Mouse (Mus musculus) hindbrain, postnatal 0 days (tissue): ENCODE data around the gene Eppin. TPM values are rescaled to one million over a fixed set of nuclear protein-coding genes. Genes with fewer than 3 reads are reported as not detected.

Experiments used
- ATAC-seq: fragments of 200-750 bp; cut with Nextera tagmentation; 2 replicates; pipeline ENCODE4 v1.8.0; 2017; ENCODE audit warnings: mild to moderate bottlenecking, moderate TSS enrichment, moderate library complexity
- DNase-seq: peaks from one replicate; pipeline ENCODE4 v3.0.0-alpha.2; 2015; ENCODE audit warnings: low spot score
- H3K27ac ChIP-seq: fragments of 300-500 bp; sonication (generic); 2 replicates; pipeline ENCODE4 v1.5.1; 2014; ENCODE audit warnings: mild to moderate bottlenecking
- H3K27me3 ChIP-seq: fragments of 300-500 bp; sonication (generic); 2 replicates; pipeline ENCODE4 v1.6.1; 2014; ENCODE audit warnings: low read length, mixed read lengths; ENCODE audit not compliant: insufficient read depth
- H3K36me3 ChIP-seq: fragments of 300-500 bp; sonication (generic); 2 replicates; pipeline ENCODE4 v1.6.1; 2014; ENCODE audit warnings: low read length, mixed read lengths; ENCODE audit not compliant: insufficient read depth
- H3K4me1 ChIP-seq: fragments of 300-500 bp; sonication (generic); 2 replicates; pipeline ENCODE4 v1.6.1; 2014; ENCODE audit warnings: antibody characterized with exemption, low read length, mixed read lengths; ENCODE audit not compliant: insufficient read depth
- H3K4me2 ChIP-seq: fragments of 300-500 bp; sonication (generic); 2 replicates; pipeline ENCODE4 v1.6.1; 2014; ENCODE audit warnings: low read depth, mild to moderate bottlenecking, low read length, moderate library complexity, mixed read lengths
- H3K4me3 ChIP-seq: fragments of 300-500 bp; sonication (generic); 2 replicates; pipeline ENCODE4 v1.5.1; 2014; ENCODE audit warnings: low read length
- H3K9ac ChIP-seq: fragments of 300-500 bp; sonication (generic); replicated peaks from 2 replicates; pipeline ENCODE4 v1.6.1; 2014; ENCODE audit warnings: mild to moderate bottlenecking, low read length, moderate library complexity, mixed read lengths
- H3K9me3 ChIP-seq: fragments of 300-500 bp; sonication (generic); 2 replicates; pipeline ENCODE4 v1.6.1; 2016; ENCODE audit warnings: low read length, mixed read lengths
- CTCF ChIP-seq: IDR thresholded peaks from 2 replicates; pipeline ENCODE4 v1.5.1; 2016; ENCODE audit warnings: antibody characterized with exemption, control low read depth, low read depth
- WGBS: fragments of 180-500 bp; shearing (Covaris S2); extraction: QIAGEN DNeasy Blood & Tissue Kit; methylation state at CpG from one replicate; pipeline ENCODE4 v1.1.7; 2014; 5-methylcytosine and 5-hydroxymethylcytosine counted together
- polyA plus RNA-seq: library from polyadenylated mRNA; unstranded; fragments of >200 nt; fragmentation: Nextera tagmentation; extraction: Ambion mirVana; gene quantifications from 2 replicates; pipeline ENCODE4 v1.2.1, GENCODE M21; 2015
- total RNA-seq: library from RNA; depleted of rRNA; stranded (reverse); fragments of >200 nt; gene quantifications from 2 replicates; pipeline ENCODE4 v1.2.3, GENCODE M21; 2014; rRNA removed

The Eppin gene
- total RNA-seq = not detected in 2 replicates
- not detected in 2 replicates for polyA plus RNA-seq

- no peaks in the 10 kb centered on the region for H3K4me1 ChIP-seq
- no peak within 1 kb of the TSS for H3K4me3 ChIP-seq
- no peak within 1 kb of the TSS for H3K4me2 ChIP-seq
- no peaks in the 10 kb centered on the region for H3K27me3 ChIP-seq
- H3K27ac ChIP-seq = no peak within 1 kb of the TSS
- DNase-seq (no peak), ATAC-seq (no peak)
- 78% methylated on average over 4 of the region's 4 CpGs for WGBS
- H3K9ac ChIP-seq = no peak within 1 kb of the TSS
- H3K9me3 ChIP-seq = no peaks in the 10 kb centered on the region
- no peak for TF ChIP-seq CTCF
- H3K36me3 ChIP-seq = no peaks in the 10 kb centered on the region
These were observed at the start of gene Eppin for GRCm38 (mm10) chr2:164593494-164593893. Eppin (minus strand) TSS chr2:164593594.

- no peaks in the 10 kb centered on the region for H3K4me1 ChIP-seq
- no peaks in the 10 kb centered on the region for H3K9me3 ChIP-seq
- no peak overlapping the region for H3K9ac ChIP-seq
- WGBS = 58% methylated on average over 13 of the region's 13 CpGs
- no peak for ATAC-seq
- no peak overlapping the region for H3K4me2 ChIP-seq
- H3K27ac ChIP-seq = no peak overlapping the region
- TF ChIP-seq CTCF = no peak
- H3K36me3 ChIP-seq = no peaks in the 10 kb centered on the region
- H3K4me3 ChIP-seq = no peak overlapping the region
- no peak for DNase-seq
- no peaks in the 10 kb centered on the region for H3K27me3 ChIP-seq
These were observed 48.7 kb upstream of the Eppin start for GRCm38 (mm10) chr2:164641881-164642673.

DNA sequence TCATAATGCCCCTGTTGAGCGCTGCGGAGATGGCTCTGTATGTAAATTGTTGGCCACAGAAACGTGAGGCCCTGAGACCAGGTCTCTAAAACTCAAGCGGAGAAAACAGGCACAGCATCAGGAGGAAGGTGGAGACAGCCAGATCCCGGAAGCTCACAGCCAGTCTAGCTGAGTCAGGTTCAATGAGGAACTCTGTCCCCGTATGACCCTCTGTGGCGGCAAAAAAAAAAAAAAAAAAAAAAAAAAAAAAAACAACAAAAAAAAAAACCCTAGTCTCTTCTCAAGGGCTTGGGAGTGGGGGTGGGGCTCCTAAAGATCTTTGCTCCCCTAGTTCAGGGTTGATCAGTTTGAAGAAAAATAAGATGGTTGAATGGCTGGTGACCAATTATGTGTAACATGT is 47.7 kb upstream of the Eppin start:
- no peak for DNase-seq
- Histone ChIP-seq H3K4me1 (no peaks in the 10 kb centered on the region), H3K9me3 (no peaks in the 10 kb centered on the region), H3K9ac (no peak overlapping the region), H3K36me3 (no peaks in the 10 kb centered on the region), H3K4me2 (no peak overlapping the region), H3K4me3 (no peak overlapping the region), H3K27me3 (no peaks in the 10 kb centered on the region), H3K27ac (no peak overlapping the region)
- no peak for ATAC-seq
- TF ChIP-seq CTCF = no peak
- 68% methylated on average over 7 of the region's 7 CpGs for WGBS

GRCm38 (mm10) chr2:164638696-164639095 is 45.3 kb upstream of the Eppin start, which contains the start of gene Wfdc16:
Wfdc16 (minus strand) TSS chr2:164638796.
- whole genome bisulfite sequencing = 89% methylated on average over 3 of the region's 3 CpGs
- Histone ChIP-seq H3K27me3 (no peaks in the 10 kb centered on the region), H3K4me2 (no peak within 1 kb of the TSS), H3K9ac (no peak within 1 kb of the TSS), H3K9me3 (no peaks in the 10 kb centered on the region), H3K27ac (no peak within 1 kb of the TSS), H3K36me3 (no peaks in the 10 kb centered on the region), H3K4me3 (no peak within 1 kb of the TSS), H3K4me1 (no peaks in the 10 kb centered on the region)
- no peak for TF ChIP-seq CTCF
- no peak for DNase-seq
- ATAC-seq = no peak

DNA sequence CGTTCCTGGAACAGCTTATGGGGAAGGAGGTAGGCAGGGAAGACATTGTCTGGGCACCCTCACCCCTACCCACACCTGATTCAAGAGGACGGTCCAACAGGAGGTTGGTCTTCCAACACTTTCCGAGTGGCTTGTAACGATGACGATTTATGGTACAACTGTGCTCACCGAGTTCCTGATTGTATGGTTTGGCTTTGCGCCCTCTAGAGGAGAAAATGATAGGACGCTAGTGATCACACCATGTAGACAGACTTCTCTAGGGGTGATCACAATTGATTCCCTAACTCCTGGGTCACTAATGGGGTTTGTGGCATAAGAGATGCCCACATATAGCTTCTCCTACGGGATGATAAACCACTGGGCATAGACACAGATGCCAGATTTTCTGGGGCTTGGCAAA is 41.9 kb upstream of the Eppin start:
- Histone ChIP-seq H3K4me2 (no peak overlapping the region), H3K27ac (no peak overlapping the region), H3K4me1 (no peaks in the 10 kb centered on the region), H3K9me3 (no peaks in the 10 kb centered on the region), H3K9ac (no peak overlapping the region), H3K4me3 (no peak overlapping the region), H3K27me3 (no peaks in the 10 kb centered on the region), H3K36me3 (no peaks in the 10 kb centered on the region)
- peak; percentile 28 for TF ChIP-seq CTCF
- DNase-seq (no peak), ATAC-seq (no peak)
- 83% methylated on average over 9 of the region's 9 CpGs for WGBS

DNA sequence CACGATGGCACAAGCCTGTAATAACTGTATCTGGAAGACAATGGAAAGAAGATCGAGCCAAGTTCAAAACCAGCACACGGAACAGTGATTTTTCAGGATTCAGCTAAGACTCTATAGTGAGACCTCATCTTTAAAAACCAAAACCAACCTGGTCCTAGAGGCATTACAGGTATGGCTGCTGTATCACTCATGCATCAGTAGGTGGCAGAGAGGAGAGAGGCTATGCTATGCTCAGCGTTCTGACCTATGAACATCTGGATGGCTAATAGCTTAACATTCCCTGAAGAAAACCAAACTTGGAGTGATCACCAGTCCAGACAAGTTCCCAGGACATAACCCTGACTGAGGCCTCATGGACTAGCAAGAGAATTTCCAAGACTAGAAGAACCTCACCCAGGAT is 28.4 kb upstream of the Eppin start:
- TF ChIP-seq CTCF = no peak
- Histone ChIP-seq H3K4me3 (no peak overlapping the region), H3K4me2 (no peak overlapping the region), H3K4me1 (no peaks in the 10 kb centered on the region), H3K9me3 (no peaks in the 10 kb centered on the region), H3K27ac (no peak overlapping the region), H3K9ac (no peak overlapping the region), H3K27me3 (no peaks in the 10 kb centered on the region), H3K36me3 (no peaks in the 10 kb centered on the region)
- DNase-seq = no peak
- no peak for ATAC-seq
- 86% methylated on average over 4 of the region's 4 CpGs for WGBS

- Histone ChIP-seq H3K36me3 (no peaks in the 10 kb centered on the region), H3K4me1 (no peaks in the 10 kb centered on the region), H3K9me3 (no peaks in the 10 kb centered on the region), H3K9ac (no peak overlapping the region), H3K27me3 (no peaks in the 10 kb centered on the region), H3K27ac (no peak overlapping the region), H3K4me3 (no peak overlapping the region), H3K4me2 (no peak overlapping the region)
- TF ChIP-seq CTCF = no peak
- 77% methylated on average over 5 of the region's 5 CpGs for WGBS
- no peak for ATAC-seq
- no peak for DNase-seq
These were observed 25.7 kb upstream of the Eppin start for GRCm38 (mm10) chr2:164619050-164619449.
